ENCODE assay signal across 8 mouse cellular contexts in genomic region chr6:137470901-137471598, GRCm38 (mm10).
DNase-seq lines count a peak whose midpoint lies in the region; ATAC-seq and TF ChIP-seq lines count a peak whose summit lies in the region.

No protein-coding gene starts in this region.

- no peaks in the 10 kb centered on the region for H3K27me3 ChIP-seq in midbrain, embryonic 11.5 days (ENCODE audit: control insufficient read depth, insufficient read depth, low read length)
- no peaks in the 10 kb centered on the region for H3K27me3 ChIP-seq in midbrain, embryonic 10.5 days (ENCODE audit: low read depth, poor library complexity, severe bottlenecking)
- H3K27me3 ChIP-seq in embryonic facial prominence, embryonic 15.5 days: no peaks in the 10 kb centered on the region
- no peaks in the 10 kb centered on the region for H3K27me3 ChIP-seq in kidney, postnatal 0 days (ENCODE audit: insufficient read depth, low read length)
- no peaks in the 10 kb centered on the region for H3K27me3 ChIP-seq in limb, embryonic 14.5 days (ENCODE audit: control insufficient read depth, insufficient read depth, low read length)
- no peaks in the 10 kb centered on the region for H3K27me3 ChIP-seq in neural tube, embryonic 13.5 days
- H3K27me3 ChIP-seq in stomach, postnatal 0 days (ENCODE audit: control insufficient read depth, insufficient read depth, low read length): no peaks in the 10 kb centered on the region

- TF ChIP-seq CTCF in kidney, postnatal 0 days (IDR thresholded peaks at IDR 0.05; ENCODE audit: low read depth): no peak
- TF ChIP-seq CTCF in stomach, postnatal 0 days (IDR thresholded peaks at IDR 0.05; ENCODE audit: low read depth): no peak

- no peak overlapping the region for H3K4me3 ChIP-seq in midbrain, embryonic 11.5 days (ENCODE audit: low read depth, low read length)
- no peak overlapping the region for H3K4me3 ChIP-seq in midbrain, embryonic 10.5 days
- no peak overlapping the region for H3K4me3 ChIP-seq in embryonic facial prominence, embryonic 15.5 days (replicated peaks)
- no peak overlapping the region for H3K4me3 ChIP-seq in kidney, postnatal 0 days (replicated peaks; ENCODE audit: low read depth, low read length)
- H3K4me3 ChIP-seq in limb, embryonic 14.5 days (replicated peaks; ENCODE audit: low read length): no peak overlapping the region
- no peak overlapping the region for H3K4me3 ChIP-seq in neural tube, embryonic 13.5 days
- H3K4me3 ChIP-seq in stomach, postnatal 0 days (ENCODE audit: low read depth, low read length): no peak overlapping the region

- peak; percentile 87 for DNase-seq in midbrain, embryonic 11.5 days (ENCODE audit: low spot score, missing footprints)
- DNase-seq in midbrain, embryonic 10.5 days (ENCODE audit: low spot score): no peak
- DNase-seq in heart, adult 8-10 months (ENCODE audit: low spot score): peak; percentile 88
- peak; percentile 87 for DNase-seq in kidney, postnatal 0 days (ENCODE audit: low spot score)
- DNase-seq in limb, embryonic 14.5 days (ENCODE audit: low spot score): peak; percentile 95
- DNase-seq in stomach, postnatal 0 days (ENCODE audit: low spot score): peak; percentile 92

- H3K36me3 ChIP-seq in midbrain, embryonic 11.5 days (ENCODE audit: control insufficient read depth, insufficient read depth, low read length): no peaks in the 10 kb centered on the region
- no peaks in the 10 kb centered on the region for H3K36me3 ChIP-seq in midbrain, embryonic 10.5 days
- no peaks in the 10 kb centered on the region for H3K36me3 ChIP-seq in embryonic facial prominence, embryonic 15.5 days
- no peaks in the 10 kb centered on the region for H3K36me3 ChIP-seq in kidney, postnatal 0 days (ENCODE audit: insufficient read depth, low read length)
- no peaks in the 10 kb centered on the region for H3K36me3 ChIP-seq in limb, embryonic 14.5 days (ENCODE audit: control insufficient read depth, insufficient read depth, low read length)
- H3K36me3 ChIP-seq in neural tube, embryonic 13.5 days: no peaks in the 10 kb centered on the region
- H3K36me3 ChIP-seq in stomach, postnatal 0 days (ENCODE audit: control insufficient read depth, insufficient read depth, low read length): no peaks in the 10 kb centered on the region

- H3K4me2 ChIP-seq in midbrain, embryonic 11.5 days: no peak overlapping the region
- no peak overlapping the region for H3K4me2 ChIP-seq in embryonic facial prominence, embryonic 15.5 days (replicated peaks)
- no peak overlapping the region for H3K4me2 ChIP-seq in kidney, postnatal 0 days (ENCODE audit: low read length)
- no peak overlapping the region for H3K4me2 ChIP-seq in limb, embryonic 14.5 days (replicated peaks; ENCODE audit: low read depth, low read length, severe bottlenecking)
- H3K4me2 ChIP-seq in neural tube, embryonic 13.5 days: no peak overlapping the region
- H3K4me2 ChIP-seq in stomach, postnatal 0 days (replicated peaks; ENCODE audit: low read depth): no peak overlapping the region

- no peak for TF ChIP-seq POLR2A in limb, embryonic 14.5 days (IDR thresholded peaks at IDR 0.05; ENCODE audit: borderline replicate concordance, extremely low read depth, insufficient read depth, insufficient read length)

- H3K9ac ChIP-seq in midbrain, embryonic 11.5 days (ENCODE audit: low read length): no peak overlapping the region
- no peak overlapping the region for H3K9ac ChIP-seq in embryonic facial prominence, embryonic 15.5 days
- no peak overlapping the region for H3K9ac ChIP-seq in kidney, postnatal 0 days (ENCODE audit: low read depth, low read length)
- H3K9ac ChIP-seq in limb, embryonic 14.5 days (ENCODE audit: low read depth, low read length, severe bottlenecking): no peak overlapping the region
- H3K9ac ChIP-seq in neural tube, embryonic 13.5 days: no peak overlapping the region
- H3K9ac ChIP-seq in stomach, postnatal 0 days (ENCODE audit: low read length): no peak overlapping the region

- no peaks in the 10 kb centered on the region for H3K9me3 ChIP-seq in midbrain, embryonic 11.5 days (ENCODE audit: control insufficient read depth, low read length)
- peaks cover 8% of the 10 kb centered on the region; the same call in 1 of the 2 replicates for H3K9me3 ChIP-seq in midbrain, embryonic 10.5 days (replicated peaks)
- H3K9me3 ChIP-seq in embryonic facial prominence, embryonic 15.5 days (replicated peaks): no peaks in the 10 kb centered on the region
- H3K9me3 ChIP-seq in kidney, postnatal 0 days (replicated peaks; ENCODE audit: low read length): no peaks in the 10 kb centered on the region
- H3K9me3 ChIP-seq in limb, embryonic 14.5 days (ENCODE audit: control insufficient read depth, low read length): no peaks in the 10 kb centered on the region
- H3K9me3 ChIP-seq in neural tube, embryonic 13.5 days: peaks cover 4% of the 10 kb centered on the region; the same call in 1 of the 2 replicates
- no peaks in the 10 kb centered on the region for H3K9me3 ChIP-seq in stomach, postnatal 0 days (ENCODE audit: control insufficient read depth, low read length)

- ATAC-seq in midbrain, embryonic 11.5 days (ENCODE audit: low FRiP score): peak; percentile 69
- peak; percentile 89 for ATAC-seq in embryonic facial prominence, embryonic 15.5 days (ENCODE audit: insufficient number of reproducible peaks, low FRiP score, low TSS enrichment, low read depth)
- ATAC-seq in kidney, postnatal 0 days (replicated peaks; ENCODE audit: low FRiP score, low read depth): no peak
- ATAC-seq in limb, embryonic 14.5 days (ENCODE audit: low FRiP score, low read depth): peak; percentile 84
- peak; percentile 57 for ATAC-seq in neural tube, embryonic 13.5 days (ENCODE audit: low read depth)
- ATAC-seq in stomach, postnatal 0 days (ENCODE audit: low FRiP score, low TSS enrichment): peak; percentile 94

- no peak overlapping the region for H3K27ac ChIP-seq in midbrain, embryonic 11.5 days (ENCODE audit: low read depth, low read length)
- no peak overlapping the region; the same call in 1 of the 2 replicates for H3K27ac ChIP-seq in midbrain, embryonic 10.5 days (replicated peaks)
- peak overlapping the region; percentile 58 for H3K27ac ChIP-seq in embryonic facial prominence, embryonic 15.5 days (replicated peaks)
- H3K27ac ChIP-seq in kidney, postnatal 0 days: peak overlapping the region; percentile 31; the same call in 1 of the 2 replicates
- peak overlapping the region; percentile 21 for H3K27ac ChIP-seq in limb, embryonic 14.5 days (replicated peaks; ENCODE audit: low read depth, low read length)
- H3K27ac ChIP-seq in neural tube, embryonic 13.5 days (replicated peaks): peak overlapping the region; percentile 63
- H3K27ac ChIP-seq in stomach, postnatal 0 days (replicated peaks): peak overlapping the region; percentile 61

- no peak for TF ChIP-seq EP300 in stomach, postnatal 0 days (optimal IDR thresholded peaks at IDR 0.05)

- WGBS in midbrain, embryonic 11.5 days: 59% methylated on average over 11 of the region's 11 CpGs
- WGBS in midbrain, embryonic 10.5 days: 75% methylated on average over 11 of the region's 11 CpGs
- WGBS in embryonic facial prominence, embryonic 15.5 days: 20% methylated on average over 11 of the region's 11 CpGs
- 54% methylated on average over 11 of the region's 11 CpGs for WGBS in kidney, postnatal 0 days
- WGBS in limb, embryonic 14.5 days: 21% methylated on average over 11 of the region's 11 CpGs
- WGBS in neural tube, embryonic 13.5 days: 44% methylated on average over 11 of the region's 11 CpGs
- WGBS in stomach, postnatal 0 days: 5% methylated on average over 11 of the region's 11 CpGs

- no peaks in the 10 kb centered on the region; the same call in none of the 2 replicates for H3K4me1 ChIP-seq in midbrain, embryonic 11.5 days (ENCODE audit: control insufficient read depth, insufficient read depth, low read length)
- peaks cover 23% of the 10 kb centered on the region for H3K4me1 ChIP-seq in midbrain, embryonic 10.5 days
- H3K4me1 ChIP-seq in embryonic facial prominence, embryonic 15.5 days: peaks cover 19% of the 10 kb centered on the region
- H3K4me1 ChIP-seq in kidney, postnatal 0 days (replicated peaks; ENCODE audit: insufficient read depth, low read length): no peaks in the 10 kb centered on the region
- peaks cover 18% of the 10 kb centered on the region for H3K4me1 ChIP-seq in limb, embryonic 14.5 days (ENCODE audit: control insufficient read depth, insufficient read depth, low read length)
- peaks cover 27% of the 10 kb centered on the region for H3K4me1 ChIP-seq in neural tube, embryonic 13.5 days (replicated peaks)
- 0 out of 2 replicates have a peak, but pooled peaks cover 2% of the 10 kb centered on the region for H3K4me1 ChIP-seq in stomach, postnatal 0 days (replicated peaks; ENCODE audit: control insufficient read depth, insufficient read depth)

Comparison
In these comparisons a context has a peak if more than half of its experiments do, and no peak if none do; other contexts are left out.
1. H3K27ac ChIP-seq: peak in embryonic facial prominence, embryonic 15.5 days (single experiment), kidney, postnatal 0 days (single experiment), limb, embryonic 14.5 days (single experiment), neural tube, embryonic 13.5 days (single experiment) and stomach, postnatal 0 days (single experiment); none in midbrain, embryonic 11.5 days (single experiment) and midbrain, embryonic 10.5 days (single experiment).